Mouse (Mus musculus) T-cell, adult 66 days (primary cell): ENCODE results near the gene Gm45208. TPM values are rescaled to one million over a fixed set of nuclear protein-coding genes. Genes with fewer than 3 reads are reported as not detected.

ENCODE experiments used
- total RNA-seq, 2 experiments: library from RNA; stranded (reverse); gene quantifications; 3 replicates in 1 of 2; 4 replicates in 1 of 2; pipeline ENCODE4 v1.2.4; 2023

Gene Gm45208
- total RNA-seq: not detected

DNA sequence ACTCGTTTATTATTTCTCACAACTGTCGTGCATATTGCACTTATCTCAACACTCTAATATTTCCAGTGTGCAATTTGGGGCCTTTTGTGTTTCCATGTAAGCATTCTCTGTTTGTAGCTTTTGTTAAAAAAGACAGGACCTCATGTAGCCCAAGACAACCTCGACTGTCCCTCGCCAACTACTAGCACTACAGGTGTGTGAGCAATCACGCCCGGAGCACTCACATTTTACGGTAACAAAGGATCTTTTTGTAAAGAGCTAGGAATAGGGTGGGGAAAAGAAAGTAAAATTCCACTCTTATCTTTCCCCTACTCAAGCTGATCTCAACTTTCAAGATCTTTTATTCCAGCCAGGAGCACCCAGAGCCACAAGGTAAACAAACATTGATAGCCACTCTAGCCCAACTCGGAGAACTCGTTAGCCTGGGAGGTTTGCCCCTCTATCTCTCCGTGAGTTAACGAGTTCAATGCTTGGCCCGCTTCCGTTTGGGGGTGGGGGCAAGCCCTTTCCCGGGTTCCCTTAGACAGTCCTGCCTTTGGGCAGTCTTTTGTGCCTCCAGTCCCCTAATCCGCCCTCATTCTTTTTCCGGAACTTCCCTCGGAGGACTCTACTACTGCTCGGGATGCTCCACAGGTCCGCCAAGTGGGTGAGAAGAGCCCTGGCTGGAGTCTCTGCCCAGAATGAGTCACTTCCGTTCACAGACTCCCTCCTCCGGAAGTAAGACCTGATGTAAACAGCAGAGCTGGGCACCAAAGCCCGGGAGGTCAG, at the start of gene Gm45208:
Gm45208 (plus strand) TSS at position 732 of the 768 bp plus-strand sequence.

DNA sequence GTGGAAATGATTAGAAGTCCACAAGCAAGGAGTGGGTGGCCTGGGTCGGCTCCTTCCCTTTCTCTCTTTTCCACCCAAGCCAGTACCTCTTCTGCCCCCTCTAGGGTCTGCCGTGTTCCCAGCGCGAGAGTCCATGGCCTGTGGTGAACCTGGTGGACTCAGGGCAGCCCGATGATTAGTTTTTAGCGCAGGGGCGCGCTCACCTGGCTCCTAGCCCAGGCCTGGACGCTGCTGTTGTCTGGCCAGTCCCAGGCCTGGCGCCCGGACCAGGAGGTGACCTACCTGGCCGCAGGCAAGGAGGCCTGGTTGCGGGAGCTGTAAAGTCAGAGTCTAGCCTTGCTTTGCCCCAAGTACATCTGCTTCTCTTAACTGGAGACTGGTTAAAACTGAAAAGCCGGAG, 41.2 kb upstream of the Gm45208 start, which contains the start of gene Magix:
Magix (minus strand) TSS at position 388 of the 400 bp plus-strand sequence.

GRCm38 (mm10) chrX:7696954-7697381, 25.1 kb upstream of the Gm45208 start, which contains the start of gene Gpkow:
Gpkow (plus strand) TSS chrX:7697131.

GRCm38 (mm10) chrX:7714135-7714899, 7.7 kb upstream of the Gm45208 start, which contains the start of gene Wdr45:
Wdr45 (plus strand) TSS chrX:7714333.

GRCm38 (mm10) chrX:7728215-7728921, 6.3 kb downstream of the Gm45208 start, which contains the start of gene Praf2:
Praf2 (plus strand) TSS chrX:7728439.

GRCm38 (mm10) chrX:7750432-7751116, 28.5 kb downstream of the Gm45208 start, which contains the start of gene Ccdc120:
Ccdc120 (minus strand) TSS chrX:7750905.

GRCm38 (mm10) chrX:7762137-7762920, 40.3 kb downstream of the Gm45208 start, which contains the start of gene Tfe3:
Tfe3 (plus strand) TSS chrX:7762560.

Other genes starting within 250 kb of the Gm45208 start
- gene Foxp3, start 148.6 kb upstream of the Gm45208 start, total RNA-seq: 10 to 100 TPM; 24.9 to 29.5 TPM
- gene Ppp1r3f, start 148.0 kb upstream of the Gm45208 start, total RNA-seq: 10 to 100 TPM; 13.8 to 19.6 TPM
- 10 to 100 TPM; 23.3 to 32.6 TPM for gene Ccdc22, start 116.7 kb upstream of the Gm45208 start, total RNA-seq
- gene Cacna1f, start 115.2 kb upstream of the Gm45208 start, total RNA-seq: under 1 TPM in 1 of 2 experiments, not detected in 1; 0.30 TPM
- 1 to 10 TPM; 1.2 to 1.3 TPM for gene Syp, start 83.8 kb upstream of the Gm45208 start, total RNA-seq
- gene Prickle3, start 65.0 kb upstream of the Gm45208 start, total RNA-seq: 10 to 100 TPM; 29.7 to 31.5 TPM
- 10 to 100 TPM; 40.6 to 42.5 TPM for gene Plp2, start 50.9 kb upstream of the Gm45208 start, total RNA-seq
- not detected for gene Magix, start 41.0 kb upstream of the Gm45208 start, total RNA-seq
- 10 to 100 TPM; 46.6 to 47.9 TPM for gene Gpkow, start 25.1 kb upstream of the Gm45208 start, total RNA-seq
- 100 to 1,000 TPM in 1 of 2 experiments, 10 to 100 TPM in 1; 96.7 to 116 TPM for gene Wdr45, start 7.9 kb upstream of the Gm45208 start, total RNA-seq
- gene Praf2, start 6.2 kb downstream of the Gm45208 start, total RNA-seq: 10 to 100 TPM; 18.8 to 20.1 TPM
- not detected for gene Ccdc120, start 28.7 kb downstream of the Gm45208 start, total RNA-seq
- 10 to 100 TPM; 20.3 to 30.5 TPM for gene Tfe3, start 40.3 kb downstream of the Gm45208 start, total RNA-seq
- gene Gripap1, start 67.5 kb downstream of the Gm45208 start, total RNA-seq: 100 to 1,000 TPM; 164 to 170 TPM
- gene Kcnd1, start 100.0 kb downstream of the Gm45208 start, total RNA-seq: 1 to 10 TPM; 1.4 to 2.0 TPM
- gene Otud5, start 119.1 kb downstream of the Gm45208 start, total RNA-seq: 100 to 1,000 TPM; 176 to 193 TPM
- 100 to 1,000 TPM in 1 of 2 experiments, 10 to 100 TPM in 1; 97.4 to 107 TPM for gene Pim2, start 156.0 kb downstream of the Gm45208 start, total RNA-seq
- 10 to 100 TPM; 28.5 to 36.5 TPM for gene Slc35a2, start 161.8 kb downstream of the Gm45208 start, total RNA-seq
- gene Pqbp1, start 177.0 kb downstream of the Gm45208 start, total RNA-seq: 10 to 100 TPM; 71.1 to 77.5 TPM
- gene Timm17b, start 177.1 kb downstream of the Gm45208 start, total RNA-seq: 10 to 100 TPM; 38.6 to 42.4 TPM
- not detected for gene Gm10491, start 185.6 kb downstream of the Gm45208 start, total RNA-seq
- gene Gm10490, start 187.3 kb downstream of the Gm45208 start, total RNA-seq: not detected
- gene Pcsk1n, start 197.6 kb downstream of the Gm45208 start, total RNA-seq: not detected
- gene Eras, start 206.4 kb downstream of the Gm45208 start, total RNA-seq: not detected
- 10 to 100 TPM; 12.3 to 13.2 TPM for gene Hdac6, start 225.6 kb downstream of the Gm45208 start, total RNA-seq